Mouse (Mus musculus) urinary bladder, postnatal 25 days (tissue): Measurements from ENCODE around the gene Grik2.
"Not testable (repeated sequence)": the region's sequence is repeated elsewhere in the genome, so short reads cannot be mapped to it uniquely, and the experiment has no call there.

Experiments
- DNase-seq: peaks from one replicate; pipeline ENCODE4 v3.0.0; 2022; ENCODE audit warnings: low spot score

The Grik2 gene

DNA sequence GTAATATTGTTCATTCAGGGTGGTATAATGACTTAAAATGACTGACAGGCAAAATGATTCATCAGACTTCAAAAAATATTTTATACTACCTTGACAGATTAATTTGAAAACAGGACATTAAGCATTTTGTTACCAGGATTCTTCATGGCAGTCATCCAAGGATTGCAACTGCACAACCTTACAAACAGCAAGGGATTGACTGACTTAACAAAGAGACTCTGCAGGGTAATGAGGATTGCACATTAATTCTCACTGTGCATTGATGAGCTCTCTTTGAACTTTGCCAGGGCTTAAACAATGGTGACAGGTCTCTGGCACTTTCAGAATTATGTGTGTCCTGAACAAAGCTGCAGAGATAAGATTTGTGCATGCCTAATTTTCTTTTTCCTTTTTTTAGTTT, 466.2 kb downstream of the Grik2 start:
- DNase-seq = no peak

DNA sequence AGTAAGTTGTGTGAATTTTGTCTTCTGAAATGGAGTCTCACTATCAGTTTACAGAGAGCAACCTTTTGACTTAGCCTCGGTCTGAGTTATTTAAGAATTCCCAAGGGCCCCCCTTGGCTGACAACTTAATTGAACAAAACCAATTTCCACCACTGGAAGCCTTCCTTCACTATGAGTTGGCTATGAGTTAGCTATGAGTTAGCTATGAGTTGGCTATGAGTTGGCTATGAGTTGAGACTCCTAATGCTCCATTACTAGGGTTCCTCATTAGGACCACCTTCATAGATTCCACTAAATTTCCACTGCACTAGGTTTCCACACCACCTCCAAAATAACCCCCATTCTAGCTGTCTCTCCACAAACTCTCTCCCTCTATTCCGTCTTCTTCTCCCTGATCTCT, 468.7 kb downstream of the Grik2 start:
- DNase-seq = no peak

DNA sequence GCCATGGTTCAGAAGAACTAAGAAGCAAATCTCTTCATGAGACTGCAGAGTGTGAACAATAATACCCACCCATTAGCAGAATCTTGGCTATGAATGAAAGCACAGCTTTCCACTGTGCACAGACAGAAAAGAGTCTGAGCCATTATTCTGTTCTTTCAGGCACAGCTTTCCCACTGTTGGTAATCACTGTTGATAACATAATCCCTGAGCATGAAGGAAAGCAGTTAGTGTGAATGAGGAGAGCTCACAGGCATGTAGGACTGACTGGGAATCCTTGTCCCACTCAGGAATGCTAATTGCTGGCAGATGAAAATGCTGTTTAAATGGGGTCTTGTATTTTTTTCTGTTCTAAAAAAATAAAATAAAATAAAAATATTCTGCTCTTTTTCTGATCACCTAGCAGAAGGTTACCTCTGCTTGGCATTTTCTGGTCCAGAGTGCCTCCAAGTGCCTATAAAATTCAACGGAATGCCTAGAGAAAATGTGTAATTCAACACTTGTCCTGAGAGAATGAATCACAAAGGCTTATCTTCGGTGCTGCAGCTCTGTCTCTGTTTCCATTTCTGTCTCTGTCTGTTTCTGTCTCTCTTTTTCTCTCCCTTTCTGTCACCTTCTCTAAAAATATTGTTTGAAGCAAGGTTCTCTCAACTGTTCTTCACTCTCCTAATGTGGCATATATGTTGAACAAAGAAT, 532.2 kb downstream of the Grik2 start:
- DNase-seq = no peak

- DNase-seq = not testable (repeated sequence)
Observed at GRCm38 (mm10) chr10:49237356-49237755, 551.2 kb downstream of the Grik2 start.

DNA sequence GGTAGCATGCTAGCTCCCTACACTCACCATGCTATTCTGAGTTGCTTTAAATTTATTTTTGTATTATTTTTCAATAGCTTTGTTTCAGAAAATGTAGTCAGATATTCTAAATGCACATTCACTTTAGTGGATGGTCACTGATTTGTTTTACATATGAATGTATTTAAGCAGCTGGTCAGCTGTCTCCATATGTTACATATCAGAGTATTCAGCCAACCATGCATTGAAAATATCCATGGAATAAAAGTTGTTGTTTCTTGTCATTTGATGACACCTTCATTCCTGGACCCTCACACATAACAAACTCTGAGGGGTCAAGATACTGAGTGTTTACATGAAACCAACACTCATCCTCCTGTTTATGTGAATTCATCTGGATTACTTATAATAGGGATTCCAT, 551.7 kb downstream of the Grik2 start:
- DNase-seq = not testable (repeated sequence)

GRCm38 (mm10) chr10:49220096-49220495, 568.5 kb downstream of the Grik2 start:
- no peak for DNase-seq

GRCm38 (mm10) chr10:49219631-49220030, 568.9 kb downstream of the Grik2 start:
- DNase-seq = no peak

DNA sequence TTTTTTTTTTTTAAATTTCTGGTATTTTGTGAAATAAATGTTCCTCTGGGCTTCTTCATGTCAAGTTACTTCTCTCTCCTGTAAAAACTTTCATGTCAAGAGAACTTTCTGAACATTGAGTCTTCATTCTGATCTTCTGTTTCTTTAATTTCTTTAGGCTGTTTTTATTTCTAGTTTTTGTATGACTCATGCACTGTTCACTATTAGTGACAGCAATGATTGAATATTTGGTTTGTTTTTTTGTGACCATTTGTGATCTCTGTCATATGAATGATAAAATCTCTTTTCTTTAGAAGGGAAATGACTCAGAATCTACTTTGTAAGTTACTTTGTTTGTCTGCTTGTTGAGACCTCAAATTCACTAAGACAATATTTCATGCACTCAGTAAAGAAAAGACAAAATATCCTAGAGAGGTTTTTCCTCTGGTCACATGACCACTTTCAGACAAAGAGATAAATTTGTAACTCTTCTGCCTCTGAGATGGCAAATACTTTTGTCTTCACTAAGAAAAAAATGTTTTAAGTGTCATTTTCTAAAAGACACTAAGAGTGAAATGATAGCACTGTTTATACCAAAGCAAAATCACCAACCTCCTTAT, 596.7 kb downstream of the Grik2 start:
- DNase-seq = no peak

GRCm38 (mm10) chr10:49191291-49191690, 597.3 kb downstream of the Grik2 start:
- DNase-seq = no peak

DNA sequence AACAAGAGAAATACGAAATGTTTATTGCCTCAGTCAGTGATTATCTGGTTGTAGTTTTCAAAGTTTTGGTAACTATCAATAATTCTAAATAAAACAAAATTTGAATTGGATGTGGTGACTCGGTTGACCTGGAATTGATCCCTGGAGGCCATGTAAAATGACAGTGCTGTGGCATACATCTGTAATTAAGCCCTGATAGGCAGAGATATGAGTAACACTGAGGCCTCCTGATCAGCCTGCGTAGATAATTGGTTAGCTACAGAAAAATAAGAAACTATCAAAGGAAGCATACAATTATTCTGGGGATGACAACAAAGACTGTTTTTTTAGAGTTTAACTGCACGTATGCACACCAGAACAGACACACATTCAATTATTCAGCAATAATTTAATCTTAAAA, 634.4 kb downstream of the Grik2 start:
- no peak for DNase-seq

GRCm38 (mm10) chr10:49151496-49151895, 637.1 kb downstream of the Grik2 start:
- DNase-seq = not testable (repeated sequence)

DNA sequence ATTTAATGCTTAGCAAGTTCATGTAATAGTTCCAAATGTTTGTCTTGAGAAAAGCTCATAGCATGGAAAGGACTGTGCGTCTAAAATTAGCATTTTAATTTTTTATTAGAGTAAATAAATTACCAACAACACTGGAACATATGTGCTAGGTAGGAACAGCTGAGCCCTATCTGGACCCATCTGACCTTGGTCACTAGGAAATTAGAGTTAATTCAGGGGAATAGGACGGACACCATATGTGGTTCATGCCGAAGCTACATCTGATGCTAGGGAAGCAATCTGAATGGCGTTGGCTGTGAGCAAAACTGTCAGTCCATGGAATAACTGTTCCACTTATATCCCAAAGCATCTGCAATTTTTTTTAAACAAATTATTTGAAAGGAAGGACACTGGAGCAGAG, 638.9 kb downstream of the Grik2 start:
- DNase-seq = no peak

DNA sequence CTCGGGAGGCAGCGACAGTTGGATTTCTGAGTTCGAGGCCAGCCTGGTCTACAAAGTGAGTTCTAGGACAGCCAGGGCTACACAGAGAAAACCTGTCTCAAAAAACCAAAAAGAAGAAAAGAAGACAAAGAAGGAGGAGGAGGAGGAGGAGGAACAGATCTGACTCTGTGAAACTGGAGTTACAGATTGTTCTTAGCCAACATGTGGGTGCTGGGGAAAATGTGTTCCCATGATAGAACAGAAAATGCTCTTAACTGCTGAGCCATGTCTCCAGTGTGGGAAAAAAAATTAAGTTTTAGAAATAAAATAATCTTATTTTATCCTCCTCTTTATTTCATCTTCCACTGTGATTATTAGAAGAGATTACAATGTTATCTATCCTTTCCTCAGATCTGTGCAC, 645.9 kb downstream of the Grik2 start:
- DNase-seq = no peak

GRCm38 (mm10) chr10:49136816-49137215, 651.8 kb downstream of the Grik2 start:
- no peak for DNase-seq

DNA sequence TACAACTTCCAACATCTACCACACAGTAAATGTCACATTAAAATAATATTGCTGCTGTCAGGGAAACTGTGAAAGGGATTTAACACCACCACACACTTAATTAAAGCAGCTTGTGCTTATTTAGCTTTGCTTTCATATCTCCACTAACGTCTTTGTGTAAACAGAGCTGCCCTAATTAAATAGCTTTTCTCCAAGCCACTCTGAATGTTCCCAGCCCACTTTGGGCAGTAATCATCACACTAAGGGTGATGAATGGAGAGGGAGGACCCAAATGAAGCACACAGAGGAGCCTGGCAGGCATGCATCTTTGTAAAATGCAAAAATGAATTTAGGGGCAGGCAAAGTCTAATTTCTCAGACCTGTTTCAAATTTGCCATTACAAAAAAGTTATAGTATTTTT, 657.3 kb downstream of the Grik2 start:
- no peak for DNase-seq

GRCm38 (mm10) chr10:49050339-49050738, 738.2 kb downstream of the Grik2 start:
- DNase-seq = no peak

DNA sequence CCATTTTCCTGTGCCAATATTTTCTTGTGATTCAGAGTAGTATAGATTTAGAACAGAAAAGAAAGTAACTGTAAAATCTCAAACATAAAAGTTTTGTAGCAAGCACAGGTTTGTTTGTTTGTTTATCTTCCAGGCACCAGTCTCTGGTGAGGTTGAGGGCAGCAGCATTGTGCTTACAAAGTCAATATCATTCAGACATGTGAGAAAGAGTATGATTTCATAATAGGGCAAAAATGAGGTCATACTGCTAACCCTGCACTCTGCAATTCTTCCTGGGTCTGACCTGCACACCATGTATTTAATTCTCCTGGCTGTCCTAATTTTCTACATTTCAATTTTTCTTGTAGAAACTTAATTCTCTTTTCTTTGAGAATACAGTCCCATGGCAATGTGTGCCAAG, 739.2 kb downstream of the Grik2 start:
- DNase-seq = no peak
